Mouse (Mus musculus): ENCODE results near the gene Zfr2. TPM values are rescaled to one million over a fixed set of nuclear protein-coding genes. Genes with fewer than 3 reads are reported as not detected.
"Not testable (repeated sequence)": the region's sequence is repeated elsewhere in the genome, so short reads cannot be mapped to it uniquely, and the experiment has no call there.

Gene Zfr2
- polyA plus RNA-seq, 1 experiment from 2014 or later, result 3.2 TPM

- H3K27me3 ChIP-seq (replicated peaks; ENCODE audit: control insufficient read depth, insufficient read depth, low read length), result no peaks in the 10 kb centered on the region
- no peak overlapping the region for H3K9ac ChIP-seq (ENCODE audit: low read depth, low read length)
- no peaks in the 10 kb centered on the region for H3K36me3 ChIP-seq (ENCODE audit: control insufficient read depth, insufficient read depth)
- H3K9me3 ChIP-seq (ENCODE audit: control insufficient read depth), result no peaks in the 10 kb centered on the region
- H3K27ac ChIP-seq (ENCODE audit: low read depth, low read length), result no peak overlapping the region
- no peak overlapping the region for H3K4me3 ChIP-seq (ENCODE audit: low read depth, low read length)
- H3K4me1 ChIP-seq (replicated peaks; ENCODE audit: control insufficient read depth, insufficient read depth, low read length), result no peaks in the 10 kb centered on the region
- no peak overlapping the region for H3K4me2 ChIP-seq (replicated peaks; ENCODE audit: low read depth)
- WGBS, result 88% methylated on average over 6 of the region's 6 CpGs
- TF ChIP-seq CTCF (IDR thresholded peaks at IDR 0.05; ENCODE audit: low read depth), result no peak
- no peak for ATAC-seq
These were observed 16.7 kb upstream of the Zfr2 start for GRCm38 (mm10) chr10:81216260-81216659.

- ATAC-seq, result no peak
- no peak overlapping the region for H3K4me3 ChIP-seq (ENCODE audit: low read depth, low read length)
- H3K36me3 ChIP-seq (ENCODE audit: control insufficient read depth, insufficient read depth), result no peaks in the 10 kb centered on the region
- H3K27me3 ChIP-seq (replicated peaks; ENCODE audit: control insufficient read depth, insufficient read depth, low read length), result no peaks in the 10 kb centered on the region
- WGBS, result 85% methylated on average over 6 of the region's 6 CpGs
- no peak overlapping the region for H3K27ac ChIP-seq (ENCODE audit: low read depth, low read length)
- no peak overlapping the region for H3K9ac ChIP-seq (ENCODE audit: low read depth, low read length)
- H3K4me2 ChIP-seq (replicated peaks; ENCODE audit: low read depth), result no peak overlapping the region
- H3K9me3 ChIP-seq (ENCODE audit: control insufficient read depth), result no peaks in the 10 kb centered on the region
- H3K4me1 ChIP-seq (replicated peaks; ENCODE audit: control insufficient read depth, insufficient read depth, low read length), result peaks cover 2% of the 10 kb centered on the region; the same call in 1 of the 2 replicates
- no peak for TF ChIP-seq CTCF (IDR thresholded peaks at IDR 0.05; ENCODE audit: low read depth)
These were observed 16.1 kb upstream of the Zfr2 start for GRCm38 (mm10) chr10:81216810-81217209.

- H3K4me3 ChIP-seq (ENCODE audit: low read depth, low read length); H3K4me2 ChIP-seq (replicated peaks; ENCODE audit: low read depth); H3K27ac ChIP-seq (ENCODE audit: low read depth, low read length); H3K36me3 ChIP-seq (ENCODE audit: control insufficient read depth, insufficient read depth); H3K27me3 ChIP-seq (replicated peaks; ENCODE audit: control insufficient read depth, insufficient read depth, low read length); H3K9me3 ChIP-seq (ENCODE audit: control insufficient read depth); ATAC-seq; H3K4me1 ChIP-seq (replicated peaks; ENCODE audit: control insufficient read depth, insufficient read depth, low read length); H3K9ac ChIP-seq (ENCODE audit: low read depth, low read length): not testable (repeated sequence)
- 17% methylated on average over 1 of the region's 1 CpGs for WGBS
- TF ChIP-seq CTCF (IDR thresholded peaks at IDR 0.05; ENCODE audit: low read depth), result peak; percentile 71
These were observed 15.7 kb upstream of the Zfr2 start for GRCm38 (mm10) chr10:81217267-81217666.

- H3K36me3 ChIP-seq (ENCODE audit: control insufficient read depth, insufficient read depth), result no peaks in the 10 kb centered on the region
- 26% methylated on average over 7 of the region's 7 CpGs for WGBS
- peak; percentile 49 for ATAC-seq
- peaks cover 6% of the 10 kb centered on the region; the same call in 1 of the 2 replicates for H3K4me1 ChIP-seq (replicated peaks; ENCODE audit: control insufficient read depth, insufficient read depth, low read length)
- no peaks in the 10 kb centered on the region for H3K27me3 ChIP-seq (replicated peaks; ENCODE audit: control insufficient read depth, insufficient read depth, low read length)
- no peak overlapping the region for H3K9ac ChIP-seq (ENCODE audit: low read depth, low read length)
- no peak overlapping the region for H3K4me2 ChIP-seq (replicated peaks; ENCODE audit: low read depth)
- peak; percentile 95 for TF ChIP-seq CTCF (IDR thresholded peaks at IDR 0.05; ENCODE audit: low read depth)
- H3K27ac ChIP-seq (ENCODE audit: low read depth, low read length), result no peak overlapping the region
- H3K4me3 ChIP-seq (ENCODE audit: low read depth, low read length), result no peak overlapping the region
- H3K9me3 ChIP-seq (ENCODE audit: control insufficient read depth), result no peaks in the 10 kb centered on the region
These were observed 15.0 kb upstream of the Zfr2 start for GRCm38 (mm10) chr10:81217964-81218363.

GRCm38 (mm10) chr10:81221402-81222015, 11.4 kb upstream of the Zfr2 start:
- Histone ChIP-seq H3K27ac (ENCODE audit: low read depth, low read length) (peak overlapping the region; percentile 76), H3K4me3 (ENCODE audit: low read depth, low read length) (no peak overlapping the region), H3K4me1 (replicated peaks; ENCODE audit: control insufficient read depth, insufficient read depth, low read length) (peaks cover 6% of the 10 kb centered on the region; the same call in 1 of the 2 replicates), H3K36me3 (ENCODE audit: control insufficient read depth, insufficient read depth) (no peaks in the 10 kb centered on the region), H3K4me2 (replicated peaks; ENCODE audit: low read depth) (no peak overlapping the region), H3K9ac (ENCODE audit: low read depth, low read length) (0 out of 2 replicates have a peak overlapping the region, but pooled peaks have one; percentile 17), H3K9me3 (ENCODE audit: control insufficient read depth) (no peaks in the 10 kb centered on the region), H3K27me3 (replicated peaks; ENCODE audit: control insufficient read depth, insufficient read depth, low read length) (no peaks in the 10 kb centered on the region)
- ATAC-seq, result peak; percentile 76
- 61% methylated on average over 5 of the region's 5 CpGs for WGBS
- no peak for TF ChIP-seq CTCF (IDR thresholded peaks at IDR 0.05; ENCODE audit: low read depth)

GRCm38 (mm10) chr10:81223731-81224130, 9.2 kb upstream of the Zfr2 start:
- ATAC-seq; H3K36me3 ChIP-seq (ENCODE audit: control insufficient read depth, insufficient read depth); H3K4me2 ChIP-seq (replicated peaks; ENCODE audit: low read depth); H3K4me3 ChIP-seq (ENCODE audit: low read depth, low read length); H3K27ac ChIP-seq (ENCODE audit: low read depth, low read length); H3K4me1 ChIP-seq (replicated peaks; ENCODE audit: control insufficient read depth, insufficient read depth, low read length); H3K9me3 ChIP-seq (ENCODE audit: control insufficient read depth); H3K9ac ChIP-seq (ENCODE audit: low read depth, low read length); H3K27me3 ChIP-seq (replicated peaks; ENCODE audit: control insufficient read depth, insufficient read depth, low read length): not testable (repeated sequence)
- 47% methylated on average over 2 of the region's 2 CpGs for WGBS
